Comparison of ENCODE assay signal across 8 mouse cellular contexts in genomic region chr2:92182981-92183501, GRCm38 (mm10).
DNase-seq lines count a peak whose midpoint lies in the region; ATAC-seq lines count a peak whose summit lies in the region.

No protein-coding gene starts in this region.

- under 1% methylated on average over 41 of the region's 41 CpGs for whole genome bisulfite sequencing in intestine, embryonic 15.5 days

- intact Hi-C loops in left cerebral cortex, postnatal 14 days (cut with DNase I) = loop anchor here (10.0 kb wide), 2 partner anchors 198 to 252 kb away; partner anchors contain the start of gene Cry2

- peak; percentile 63 to 68 for DNase-seq in adrenal gland, adult 18-20 months (ENCODE audit: low spot score in 2 of 2)
- peak; percentile 93 for DNase-seq in embryo, embryonic 10.5 days (ENCODE audit: low spot score)
- DNase-seq in gastrocnemius, postnatal 25 days = peak; percentile 73
- DNase-seq in left cerebral cortex, postnatal 14 days (ENCODE audit: low spot score in 2 of 2) = peak; percentile 82 to 91
- peak; percentile 70 for DNase-seq in right cerebral cortex, postnatal 14 days
- DNase-seq in urinary bladder, postnatal 25 days (ENCODE audit: low spot score) = peak; percentile 54

- H3K27ac ChIP-seq in intestine, embryonic 15.5 days = peak overlapping the region; percentile 99

- H3K4me1 ChIP-seq in intestine, embryonic 15.5 days (replicated peaks) = 0 out of 2 replicates have a peak, but pooled peaks cover 3% of the 10 kb centered on the region

- H3K27me3 ChIP-seq in intestine, embryonic 15.5 days (replicated peaks) = no peaks in the 10 kb centered on the region

- ATAC-seq in intestine, embryonic 15.5 days = peak; percentile 80
- ATAC-seq in megakaryocyte-erythroid progenitor cell, adult 5-6 weeks (replicated peaks; ENCODE audit: low FRiP score, low TSS enrichment, poor library complexity, severe bottlenecking) = peak; percentile 48

- peak overlapping the region; percentile 86 for H3K9ac ChIP-seq in intestine, embryonic 15.5 days

- no peaks in the 10 kb centered on the region for H3K36me3 ChIP-seq in intestine, embryonic 15.5 days

- H3K9me3 ChIP-seq in intestine, embryonic 15.5 days = no peaks in the 10 kb centered on the region

- peak overlapping the region; percentile 74 for H3K4me2 ChIP-seq in intestine, embryonic 15.5 days (replicated peaks)

- H3K4me3 ChIP-seq in intestine, embryonic 15.5 days (replicated peaks) = peak overlapping the region; percentile 65

Comparison
In these comparisons a context has a peak if more than half of its experiments do, and no peak if none do; other contexts are left out.
1. Peak in every context shown above with its lines: DNase-seq, ATAC-seq, H3K4me3 ChIP-seq and H3K27ac ChIP-seq.